Mouse (Mus musculus) mesoderm, embryonic 11.5 days (tissue): Measurements from ENCODE around the gene Eva1a.

Experiments used
- DNase-seq: peaks from one replicate; pipeline ENCODE4 v3.0.0-alpha.2; 2012; ENCODE audit warnings: low read depth, low spot score

The Eva1a gene

GRCm38 (mm10) chr6:82127827-82128226, 87.0 kb downstream of the Eva1a start:
- no peak for DNase-seq

GRCm38 (mm10) chr6:82129630-82130217, 88.9 kb downstream of the Eva1a start:
- no peak for DNase-seq

- DNase-seq = no peak
Observed at GRCm38 (mm10) chr6:82132876-82133591, 92.2 kb downstream of the Eva1a start.

- no peak for DNase-seq
Observed at GRCm38 (mm10) chr6:82133592-82133978, 92.7 kb downstream of the Eva1a start.

GRCm38 (mm10) chr6:82135959-82136712, 95.3 kb downstream of the Eva1a start:
- DNase-seq = no peak
